Mouse (Mus musculus) liver, embryonic 14.5 days (tissue): ENCODE results near the gene Lmx1b.

Experiments used
- CTCF ChIP-seq: IDR thresholded peaks from 2 replicates; pipeline ENCODE4 v1.5.1; 2016; ENCODE audit warnings: antibody characterized with exemption, low read depth, control low read depth
- EP300 ChIP-seq: IDR thresholded peaks from 2 replicates; pipeline ENCODE4 v1.6.1; 2016; ENCODE audit warnings: antibody characterized with exemption, low read depth

DNA sequence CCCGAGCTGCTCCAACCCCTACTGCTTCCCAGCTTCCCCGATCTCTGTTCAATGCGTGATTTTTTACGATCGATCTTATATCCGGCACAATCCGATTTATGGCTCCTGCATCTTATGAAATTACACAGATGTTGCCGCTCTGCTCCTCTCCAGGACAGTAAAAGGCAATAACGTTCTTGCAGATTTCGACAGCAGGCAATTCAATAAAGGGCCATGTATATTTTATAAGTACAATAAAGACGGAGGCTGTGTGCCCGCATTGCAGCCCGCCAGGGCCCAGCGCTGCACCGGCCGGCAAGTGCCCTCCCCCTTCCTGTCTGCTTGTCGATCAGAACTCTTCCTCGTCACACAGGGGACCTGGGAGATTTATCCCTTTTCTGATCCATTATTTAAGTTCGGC is 124.5 kb downstream of the Lmx1b start:
- no peak for TF ChIP-seq CTCF
- TF ChIP-seq EP300: no peak
